9 mouse cellular contexts compared by ENCODE assay signal in the genomic region with DNA sequence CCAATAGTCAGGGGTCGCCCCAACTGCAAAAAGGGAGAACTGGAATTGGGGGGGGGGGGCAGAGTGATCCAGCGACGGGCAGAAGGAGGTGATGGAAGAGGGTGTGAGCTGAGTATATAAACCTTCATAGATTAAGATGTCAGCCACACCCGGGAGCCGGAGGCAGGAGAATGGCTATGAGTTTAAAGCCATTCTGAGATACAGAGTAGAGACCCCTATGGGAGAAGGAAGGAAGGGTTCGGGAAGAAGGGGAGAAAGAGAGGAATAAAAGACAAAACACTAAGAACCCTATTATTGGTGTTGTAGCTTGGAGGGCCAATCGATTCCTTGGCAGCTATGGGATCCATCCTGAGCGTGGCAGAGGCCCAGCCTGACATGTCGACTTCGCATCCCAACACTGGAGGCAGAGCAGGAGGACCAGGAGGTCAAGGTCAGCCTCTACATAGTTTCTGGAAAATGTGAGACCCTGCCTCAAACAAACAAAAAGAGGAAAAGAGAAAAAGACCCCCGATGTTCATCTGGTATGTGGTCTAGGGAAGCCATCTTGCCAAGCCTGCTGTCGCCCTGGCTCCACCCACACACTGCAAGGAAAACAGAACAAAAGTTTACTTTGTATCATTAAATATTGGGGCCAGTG. TPM values are rescaled to one million over a fixed set of nuclear protein-coding genes. Genes with fewer than 3 reads are reported as not detected.
DNase-seq lines count a peak whose midpoint lies in the region; ATAC-seq and TF ChIP-seq lines count a peak whose summit lies in the region.
"Had no signal": no experiment of that assay in that cellular context is flagged by ENCODE, and none has a peak within 500 bp of the region (broad histone marks: within the 10 kb centered on the region; RNA-seq: fewer than 3 reads in every experiment).

Gene Diras1 (minus strand): TSS at position 24 of the 637 bp plus-strand sequence.

- TF ChIP-seq EP300 in liver, postnatal 0 days (IDR thresholded peaks at IDR 0.05; ENCODE audit: low read depth): no peak

- no peak for TF ChIP-seq POLR2A in thymus, adult 2 months (IDR thresholded peaks at IDR 0.05; ENCODE audit: control insufficient read depth, extremely low read depth, insufficient read depth, low read length, poor library complexity)

- TF ChIP-seq CTCF in liver, postnatal 0 days (IDR thresholded peaks at IDR 0.05; ENCODE audit: low read depth): no peak
- TF ChIP-seq CTCF in thymus, adult 2 months (IDR thresholded peaks at IDR 0.05; ENCODE audit: borderline replicate concordance, control insufficient read depth, extremely low read depth, insufficient read depth, low read length, poor library complexity): no peak

- H3K9me3 ChIP-seq in liver, embryonic 12.5 days (replicated peaks): no peaks in the 10 kb centered on the region
- H3K9me3 ChIP-seq in liver, postnatal 0 days (ENCODE audit: low read length): no peaks in the 10 kb centered on the region
- no peaks in the 10 kb centered on the region for H3K9me3 ChIP-seq in forebrain, embryonic 15.5 days
- H3K9me3 ChIP-seq in neural tube, embryonic 15.5 days (replicated peaks): no peaks in the 10 kb centered on the region

- H3K9ac ChIP-seq in liver, embryonic 12.5 days: no peak within 1 kb of the TSS
- no peak within 1 kb of the TSS for H3K9ac ChIP-seq in liver, postnatal 0 days (replicated peaks)
- peak within 1 kb of the TSS; percentile 78 for H3K9ac ChIP-seq in forebrain, embryonic 15.5 days (replicated peaks)
- H3K9ac ChIP-seq in neural tube, embryonic 15.5 days (replicated peaks): peak within 1 kb of the TSS; percentile 71

- peak within 1 kb of the TSS; percentile 54 for H3K4me2 ChIP-seq in liver, embryonic 12.5 days
- H3K4me2 ChIP-seq in liver, postnatal 0 days (ENCODE audit: low read depth, low read length): no peak within 1 kb of the TSS
- H3K4me2 ChIP-seq in forebrain, embryonic 15.5 days (replicated peaks): peak within 1 kb of the TSS; percentile 84
- H3K4me2 ChIP-seq in neural tube, embryonic 15.5 days: peak within 1 kb of the TSS; percentile 73

- H3K27me3 ChIP-seq in liver, embryonic 12.5 days (replicated peaks): peaks cover 63% of the 10 kb centered on the region
- peaks cover 37% of the 10 kb centered on the region for H3K27me3 ChIP-seq in liver, postnatal 0 days (ENCODE audit: insufficient read depth, low read length)
- 0 out of 2 replicates have a peak, but pooled peaks cover 3% of the 10 kb centered on the region for H3K27me3 ChIP-seq in forebrain, embryonic 15.5 days
- H3K27me3 ChIP-seq in neural tube, embryonic 15.5 days (replicated peaks): peaks cover 22% of the 10 kb centered on the region; the same call in 1 of the 2 replicates
- H3K27me3 ChIP-seq in thymus, adult 2 months (ENCODE audit: control insufficient read depth, insufficient read depth, low read length): peaks cover 5% of the 10 kb centered on the region; the same call in 1 of the 2 replicates

- 47% methylated on average over 12 of the region's 12 CpGs for WGBS in liver, embryonic 12.5 days (ENCODE audit: insufficient replicate concordance)
- WGBS in liver, postnatal 0 days (ENCODE audit: insufficient replicate concordance): 50% methylated on average over 12 of the region's 12 CpGs
- WGBS in forebrain, embryonic 15.5 days: 45% methylated on average over 12 of the region's 12 CpGs
- 48% methylated on average over 12 of the region's 12 CpGs for WGBS in neural tube, embryonic 15.5 days
- WGBS in thymus, adult 2 months: 60% methylated on average over 12 of the region's 12 CpGs

- H3K27ac ChIP-seq in liver, embryonic 12.5 days: no peak within 1 kb of the TSS
- no peak within 1 kb of the TSS for H3K27ac ChIP-seq in liver, postnatal 0 days (ENCODE audit: low read depth)
- H3K27ac ChIP-seq in forebrain, embryonic 15.5 days (replicated peaks): no peak within 1 kb of the TSS
- peak within 1 kb of the TSS; percentile 37 for H3K27ac ChIP-seq in neural tube, embryonic 15.5 days (replicated peaks)
- H3K27ac ChIP-seq in thymus, adult 2 months (ENCODE audit: control insufficient read depth, insufficient read depth, low read length): no peak within 1 kb of the TSS

- DNase-seq in liver, postnatal 0 days: no peak
- DNase-seq in left cerebral cortex, postnatal 10 days (ENCODE audit: extremely low spot score in 1 of 2, low spot score in 2 of 2): no peak
- DNase-seq in gastrocnemius, adult 8-10 months (ENCODE audit: low spot score in 2 of 2): no peak
- DNase-seq in thymus, adult 2 months: no peak
- DNase-seq in cerebellum, adult 18-20 months: no peak
- DNase-seq: heart, adult 18-20 months had no signal

- H3K4me1 ChIP-seq in liver, embryonic 12.5 days: peaks cover 19% of the 10 kb centered on the region
- H3K4me1 ChIP-seq in liver, postnatal 0 days (ENCODE audit: insufficient read depth): no peaks in the 10 kb centered on the region; the same call in 1 of the 2 replicates
- H3K4me1 ChIP-seq in forebrain, embryonic 15.5 days: peaks cover 26% of the 10 kb centered on the region
- peaks cover 40% of the 10 kb centered on the region for H3K4me1 ChIP-seq in neural tube, embryonic 15.5 days
- no peaks in the 10 kb centered on the region for H3K4me1 ChIP-seq in thymus, adult 2 months (replicated peaks; ENCODE audit: control insufficient read depth, insufficient read depth, low read length)

- intact Hi-C loops in left cerebral cortex, postnatal 10 days (cut with DNase I): no loop called here

- peak within 1 kb of the TSS; percentile 31; the same call in 1 of the 2 replicates for H3K4me3 ChIP-seq in liver, embryonic 12.5 days
- H3K4me3 ChIP-seq in liver, postnatal 0 days (ENCODE audit: low read depth, low read length): no peak within 1 kb of the TSS
- peak within 1 kb of the TSS; percentile 55 for H3K4me3 ChIP-seq in forebrain, embryonic 15.5 days
- peak within 1 kb of the TSS; percentile 57 for H3K4me3 ChIP-seq in neural tube, embryonic 15.5 days (replicated peaks)
- H3K4me3 ChIP-seq in thymus, adult 2 months (ENCODE audit: control insufficient read depth, insufficient read depth, low read length): no peak within 1 kb of the TSS

- no peak for ATAC-seq in liver, embryonic 12.5 days
- ATAC-seq in liver, postnatal 0 days: no peak
- no peak for ATAC-seq in forebrain, embryonic 15.5 days (replicated peaks)
- peak; percentile 45; the same call in 1 of the 2 replicates for ATAC-seq in neural tube, embryonic 15.5 days (ENCODE audit: low FRiP score)

- H3K36me3 ChIP-seq in liver, embryonic 12.5 days: peaks cover 8% of the 10 kb centered on the region; the same call in 1 of the 2 replicates
- H3K36me3 ChIP-seq in liver, postnatal 0 days (replicated peaks; ENCODE audit: insufficient read depth, low read length): no peaks in the 10 kb centered on the region
- peaks cover 5% of the 10 kb centered on the region for H3K36me3 ChIP-seq in forebrain, embryonic 15.5 days
- peaks cover 12% of the 10 kb centered on the region for H3K36me3 ChIP-seq in neural tube, embryonic 15.5 days
- no peaks in the 10 kb centered on the region for H3K36me3 ChIP-seq in thymus, adult 2 months (ENCODE audit: control insufficient read depth, insufficient read depth, low read length)

RNA-seq across cellular contexts. Expression of gene Diras1, which starts in this region (rescaled TPM):
- not detected in 2 replicates for polyA plus RNA-seq in liver, embryonic 12.5 days (2016; fragmentation: Nextera tagmentation; extraction: Ambion mirVana)
- polyA plus RNA-seq in liver, postnatal 0 days (2015; fragmentation: Nextera tagmentation; extraction: Ambion mirVana): not detected in 2 replicates
- 32.6 and 36.0 TPM in 2 replicates for polyA plus RNA-seq in forebrain, embryonic 15.5 days (2015; fragmentation: Nextera tagmentation; extraction: Ambion mirVana)
- 100 to 1,000 TPM; 105 to 120 TPM for total RNA-seq in left cerebral cortex, postnatal 10 days (2021)
- 55.3 and 69.4 TPM in 2 replicates for polyA plus RNA-seq in neural tube, embryonic 15.5 days (2015; fragmentation: Nextera tagmentation; extraction: Ambion mirVana)
- total RNA-seq in gastrocnemius, adult 8-10 months (2022): under 1 TPM in 1 of 4 experiments, not detected in 3; 0.24 TPM
- polyA plus RNA-seq in thymus, adult 2 months (2012; rRNA removed): 0.05 and 0.13 TPM in 2 replicates
- total RNA-seq: heart, adult 18-20 months had no signal

Comparison
In these comparisons a context has a peak if more than half of its experiments do, and no peak if none do; other contexts are left out.
1. RNA of gene Diras1 (total RNA-seq): 105 to 120 TPM in left cerebral cortex, postnatal 10 days; 0.24 TPM in gastrocnemius, adult 8-10 months; every median in the first group is over 10 times any median in the second.
2. RNA of gene Diras1 (polyA plus RNA-seq): 55.3 to 69.4 TPM in neural tube, embryonic 15.5 days and 32.6 to 36.0 TPM in forebrain, embryonic 15.5 days; 0.05 to 0.13 TPM in thymus, adult 2 months, not detected in liver, embryonic 12.5 days and not detected in liver, postnatal 0 days; every median in the first group is over 10 times any median in the second.
3. H3K4me3 ChIP-seq: peak in liver, embryonic 12.5 days (single experiment), forebrain, embryonic 15.5 days (single experiment) and neural tube, embryonic 15.5 days (single experiment); none in liver, postnatal 0 days (single experiment) and thymus, adult 2 months (single experiment).
4. H3K9ac ChIP-seq: peak in forebrain, embryonic 15.5 days (single experiment) and neural tube, embryonic 15.5 days (single experiment); none in liver, embryonic 12.5 days (single experiment) and liver, postnatal 0 days (single experiment).